Mouse (Mus musculus) kidney, postnatal 14 days (tissue): ENCODE measurements around the gene AC124108.1.
"Not testable (repeated sequence)": the region's sequence is repeated elsewhere in the genome, so short reads cannot be mapped to it uniquely, and the experiment has no call there.

Source experiments
- DNase-seq: peaks from one replicate; pipeline ENCODE4 v3.0.0; 2022; ENCODE audit warnings: mixed read lengths

The AC124108.1 gene

DNA sequence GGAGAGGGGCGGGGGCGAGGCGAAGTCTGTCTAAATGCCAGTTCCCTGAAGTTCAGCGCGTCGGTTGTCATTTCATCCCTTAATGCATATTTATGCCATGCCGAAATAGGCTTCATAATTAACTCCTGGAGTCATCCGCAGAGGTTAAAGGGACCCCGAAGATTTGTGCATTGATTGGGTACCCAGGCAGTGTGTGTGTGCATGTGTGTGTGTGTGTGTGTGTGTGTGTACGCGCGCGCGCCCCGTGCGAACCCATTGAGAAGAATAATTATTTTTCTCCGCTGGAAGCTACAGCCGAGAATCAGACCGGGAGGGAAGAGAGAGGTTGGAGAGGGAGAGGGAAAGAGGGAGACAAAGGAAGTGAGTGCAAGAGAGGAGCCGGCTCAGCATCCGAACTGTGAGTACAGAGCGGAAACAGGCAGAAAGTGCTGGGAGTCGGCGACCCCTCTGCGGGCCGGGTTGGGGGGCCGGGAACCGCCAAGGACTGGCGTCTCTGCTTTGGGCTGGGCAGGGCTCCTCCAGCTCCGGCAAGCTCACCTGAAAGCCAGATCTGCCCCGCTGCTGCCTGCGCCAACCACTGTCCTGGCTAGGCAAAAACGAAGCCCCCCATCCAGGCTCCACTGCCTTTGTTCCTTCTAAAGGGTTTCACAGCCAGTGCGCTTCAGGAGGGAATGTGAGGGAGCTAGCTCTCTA lies at the start of gene AC124108.1, which contains the start of gene Lemd1:
Gene AC124108.1 (plus strand): TSS at position 365 of the 693 bp plus-strand sequence.
Gene Lemd1 (plus strand): TSS at position 339 of the 693 bp plus-strand sequence.
- no peak for DNase-seq

- DNase-seq: no peak
These were observed 49.5 kb upstream of the AC124108.1 start for GRCm38 (mm10) chr1:132141753-132142152.

GRCm38 (mm10) chr1:132143079-132143478 lies 48.2 kb upstream of the AC124108.1 start:
- DNase-seq: peak; percentile 67

DNA sequence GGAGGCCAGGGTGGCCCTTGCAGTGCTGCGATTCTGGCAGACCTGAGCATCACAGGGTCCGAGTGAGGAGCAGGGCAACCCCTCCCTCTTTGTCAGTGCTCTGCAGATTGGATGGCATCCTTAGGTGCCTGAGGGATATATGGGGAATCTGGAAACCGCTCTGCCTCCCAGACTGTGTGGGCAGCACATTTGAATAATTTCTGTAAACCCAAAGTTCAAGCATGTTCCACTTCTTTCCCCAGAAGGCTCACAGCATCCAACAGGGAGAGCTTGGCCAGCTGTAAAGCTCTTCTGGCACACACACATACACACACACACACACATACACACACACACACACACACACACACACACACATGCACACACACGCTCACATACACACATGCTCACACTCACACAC lies 47.5 kb upstream of the AC124108.1 start:
- no peak for DNase-seq

- DNase-seq: no peak
These were observed 47.0 kb upstream of the AC124108.1 start for GRCm38 (mm10) chr1:132144223-132144622.

GRCm38 (mm10) chr1:132144837-132145236 lies 46.4 kb upstream of the AC124108.1 start:
- no peak for DNase-seq

- peak; percentile 79 for DNase-seq
These were observed 45.1 kb upstream of the AC124108.1 start for GRCm38 (mm10) chr1:132145973-132146685.

- no peak for DNase-seq
These were observed 41.8 kb upstream of the AC124108.1 start for GRCm38 (mm10) chr1:132149410-132149809.

- DNase-seq: peak; percentile 84
These were observed 41.1 kb upstream of the AC124108.1 start for GRCm38 (mm10) chr1:132150171-132150570.

DNA sequence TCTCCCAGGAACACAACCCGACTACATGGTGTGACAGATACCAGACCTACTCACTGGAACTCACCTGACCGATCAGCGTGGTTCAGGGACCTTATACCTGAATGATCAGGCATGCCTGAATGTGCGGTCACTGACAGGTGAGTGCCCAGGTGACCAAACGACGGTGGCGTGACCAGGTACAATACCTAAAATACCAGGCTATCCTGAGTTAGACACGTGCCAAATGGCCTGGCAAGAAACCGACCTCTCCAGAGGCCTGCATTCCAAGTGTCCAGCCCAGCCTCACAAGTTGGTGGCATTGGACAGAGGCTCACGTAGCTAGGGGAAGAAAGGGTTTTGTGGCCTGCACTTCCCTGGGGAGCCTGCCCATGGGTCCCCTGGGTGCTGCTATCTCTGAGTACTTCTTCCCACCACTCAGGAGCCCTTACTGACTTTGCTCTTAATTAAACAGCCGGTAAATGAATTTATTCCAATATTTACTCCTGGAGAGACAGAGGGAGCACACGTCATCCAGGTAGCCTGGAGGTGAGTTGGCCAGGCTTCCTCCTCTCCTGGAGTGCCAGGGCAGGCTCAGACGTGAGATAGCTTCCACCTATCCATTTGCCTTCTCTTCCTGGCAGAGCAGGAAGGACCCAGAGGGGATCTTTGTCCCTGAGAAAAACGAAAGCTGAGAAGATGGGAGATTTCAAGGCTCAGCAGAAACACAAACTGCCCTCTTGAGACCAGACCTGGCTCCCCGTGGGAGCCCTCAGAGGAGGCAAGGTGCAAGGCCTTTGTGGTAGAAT lies 40.2 kb upstream of the AC124108.1 start:
- DNase-seq: peak; percentile 65

DNA sequence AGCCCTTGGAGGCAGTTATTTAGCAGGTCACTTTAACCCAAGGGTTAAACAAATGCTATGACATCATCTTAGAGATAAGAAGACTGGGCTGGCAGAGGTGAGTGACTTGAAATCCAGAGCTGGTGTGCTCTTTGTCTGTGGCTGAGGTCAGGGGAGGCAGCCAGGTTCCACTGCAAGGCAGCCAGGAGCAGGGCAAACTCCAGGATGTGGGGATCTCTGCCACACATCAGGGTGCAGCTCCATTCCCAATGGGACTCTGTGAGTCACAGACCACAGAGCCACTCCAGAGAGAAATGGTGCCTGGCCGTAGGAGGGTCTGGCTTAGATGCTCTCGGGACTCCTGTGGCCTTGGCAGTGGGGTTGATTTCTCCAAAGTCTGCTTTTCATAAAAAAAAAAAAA lies 39.3 kb upstream of the AC124108.1 start:
- DNase-seq: no peak

GRCm38 (mm10) chr1:132153086-132153690 lies 38.1 kb upstream of the AC124108.1 start:
- peak; percentile 8 for DNase-seq

DNA sequence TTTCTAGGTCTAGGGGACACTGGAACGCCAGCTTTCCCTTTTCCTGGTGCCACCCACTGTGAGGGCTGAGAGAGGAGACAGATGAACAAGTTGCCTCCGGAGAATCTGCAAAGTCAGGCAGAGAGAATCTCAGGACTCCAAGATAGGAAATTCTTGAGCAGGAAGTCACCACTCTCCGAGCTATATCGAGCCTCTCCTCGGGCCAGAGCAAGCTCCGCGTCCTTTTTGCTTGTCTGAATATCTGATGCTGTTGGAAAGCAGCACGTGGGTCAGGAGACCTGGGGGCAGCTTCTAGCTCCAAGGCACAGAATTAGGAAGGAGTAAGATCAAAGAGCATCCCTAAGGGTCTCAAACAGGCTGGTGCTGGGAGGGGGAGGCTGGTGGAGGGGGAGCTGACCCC lies 37.6 kb upstream of the AC124108.1 start:
- peak; percentile 17 for DNase-seq

GRCm38 (mm10) chr1:132155737-132156136 lies 35.5 kb upstream of the AC124108.1 start:
- peak; percentile 89 for DNase-seq

- DNase-seq: peak; percentile 93
These were observed 34.1 kb upstream of the AC124108.1 start for GRCm38 (mm10) chr1:132157016-132157781.

GRCm38 (mm10) chr1:132157808-132158207 lies 33.4 kb upstream of the AC124108.1 start:
- DNase-seq: no peak

GRCm38 (mm10) chr1:132158741-132159140 lies 32.5 kb upstream of the AC124108.1 start:
- peak; percentile 56 for DNase-seq

DNA sequence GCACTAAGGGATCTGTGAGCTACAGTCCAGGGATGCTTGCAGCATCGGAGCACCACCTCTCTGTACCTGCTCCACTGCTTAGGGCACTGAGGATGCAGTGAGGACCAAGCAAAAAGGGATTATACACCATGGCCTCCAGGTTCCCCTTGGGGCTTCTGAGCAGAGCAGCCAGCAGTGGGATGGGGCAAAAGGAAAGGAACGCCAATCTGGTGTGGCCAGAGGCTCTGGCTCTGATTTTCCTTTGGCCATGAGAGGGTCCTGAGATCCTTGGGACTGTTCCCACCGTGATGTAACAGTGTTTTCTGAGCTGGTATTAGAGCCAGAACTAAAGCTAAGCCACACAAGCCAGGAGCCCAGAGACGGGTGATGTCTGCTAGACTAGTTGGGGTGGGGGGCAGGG lies 31.6 kb upstream of the AC124108.1 start:
- no peak for DNase-seq

DNA sequence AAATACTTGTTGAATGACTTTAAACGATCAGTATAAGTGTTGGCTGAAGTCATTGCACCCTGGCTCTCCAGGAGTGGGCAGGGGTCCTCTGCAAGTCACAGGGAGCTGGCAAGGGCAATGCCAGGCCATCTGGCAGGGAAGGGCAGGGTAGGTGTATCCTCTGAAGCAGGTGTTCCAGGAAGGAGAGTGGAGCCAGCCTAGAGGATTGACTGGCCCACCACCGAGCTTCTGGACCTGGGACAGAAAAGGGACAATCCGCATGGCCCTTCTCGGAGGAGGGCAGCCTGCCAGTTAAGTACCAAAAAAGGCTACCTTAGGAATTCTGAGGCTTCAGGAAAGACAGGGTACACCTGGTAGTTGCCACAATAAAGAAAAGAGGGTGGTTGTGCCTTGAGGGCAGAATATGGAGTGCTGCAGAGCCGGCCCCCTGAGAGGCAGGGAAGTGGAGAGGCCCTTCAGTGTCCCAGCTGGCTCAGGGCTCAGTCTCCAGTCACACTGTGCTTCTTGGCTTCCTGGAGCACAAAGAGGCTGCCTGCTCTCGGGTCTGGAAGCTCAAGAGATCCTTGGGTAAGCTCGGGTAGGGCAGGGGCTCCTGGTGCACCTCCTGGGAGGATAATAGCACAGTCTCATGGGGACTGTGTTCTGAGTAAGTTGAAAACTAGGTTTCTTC lies 29.9 kb upstream of the AC124108.1 start:
- DNase-seq: no peak

- DNase-seq: not testable (repeated sequence)
These were observed 28.6 kb upstream of the AC124108.1 start for GRCm38 (mm10) chr1:132162618-132163017.

DNA sequence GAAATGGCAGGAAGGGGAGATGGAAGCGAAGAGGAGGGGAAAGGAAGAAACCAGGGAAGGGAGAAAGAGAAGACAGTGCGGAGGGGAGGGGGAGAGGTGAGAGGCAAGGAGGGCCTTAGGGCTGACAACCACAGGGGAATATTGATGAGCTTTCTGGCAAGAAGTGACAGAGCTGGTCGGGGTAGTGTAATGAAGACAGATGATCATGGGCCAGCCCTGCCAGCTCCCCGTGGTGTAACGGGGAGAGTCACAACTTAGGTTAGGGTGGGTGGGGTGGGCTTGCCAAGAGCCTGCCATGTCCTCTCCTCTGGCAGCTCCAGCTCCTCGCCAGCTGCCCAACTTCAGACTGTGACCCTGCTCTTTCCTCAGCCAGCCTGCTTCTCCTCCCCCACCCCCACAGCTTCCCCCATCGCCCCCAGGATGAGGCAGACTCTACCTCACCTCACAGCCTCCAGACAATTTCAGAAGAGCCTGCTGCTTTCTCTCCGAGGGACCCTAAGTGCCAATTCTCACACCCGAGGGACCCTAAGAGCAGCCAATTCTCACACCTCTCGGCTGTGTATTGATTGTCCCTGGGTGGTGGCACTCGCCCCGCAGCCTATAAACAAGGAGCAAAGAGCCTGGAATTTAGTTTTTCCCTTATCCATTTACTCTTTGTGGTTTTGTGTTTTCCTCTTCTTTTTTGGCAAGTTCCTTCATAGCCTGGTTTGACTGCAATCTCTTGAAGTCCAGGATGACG lies 26.3 kb upstream of the AC124108.1 start:
- DNase-seq: no peak
